Mouse (Mus musculus): ENCODE data around the gene Cwc22. TPM values are rescaled to one million over a fixed set of nuclear protein-coding genes. Genes with fewer than 3 reads are reported as not detected.

Gene Cwc22
- polyA plus RNA-seq, 2 experiments: 11.0 to 15.8 TPM

- TF ChIP-seq CTCF (IDR thresholded peaks at IDR 0.05; ENCODE audit: low read depth) (no peak), EP300 (IDR thresholded peaks at IDR 0.05; ENCODE audit: low read depth) (no peak)
- no peak for ATAC-seq (ENCODE audit: insufficient read depth)
These were observed 43.9 kb upstream of the Cwc22 start for GRCm38 (mm10) chr2:77990121-77990520.

GRCm38 (mm10) chr2:77989390-77989789 is 43.2 kb upstream of the Cwc22 start:
- WGBS (ENCODE audit: insufficient replicate concordance): 39% methylated on average over 1 of the region's 1 CpGs
- H3K36me3 ChIP-seq (replicated peaks; ENCODE audit: control insufficient read depth, insufficient read depth, low read depth): no peaks in the 10 kb centered on the region
- H3K27ac ChIP-seq: no peak overlapping the region
- no peaks in the 10 kb centered on the region for H3K4me1 ChIP-seq (replicated peaks; ENCODE audit: control insufficient read depth in 2 of 2, insufficient read depth in 2 of 2, low read length in 1 of 2)
- TF ChIP-seq CTCF (IDR thresholded peaks at IDR 0.05; ENCODE audit: low read depth) (no peak), EP300 (IDR thresholded peaks at IDR 0.05; ENCODE audit: low read depth) (no peak)
- no peak overlapping the region for H3K4me2 ChIP-seq (ENCODE audit: low read depth)
- H3K4me3 ChIP-seq (ENCODE audit: insufficient read depth in 1 of 2, low read depth in 2 of 2, low read length in 2 of 2): no peak overlapping the region
- no peaks in the 10 kb centered on the region for H3K9me3 ChIP-seq (ENCODE audit: control insufficient read depth, low read length)
- no peak for DNase-seq (ENCODE audit: low read depth in 3 of 3, low spot score in 3 of 3)
- H3K27me3 ChIP-seq (ENCODE audit: control insufficient read depth, insufficient read depth, low read length): no peaks in the 10 kb centered on the region
- no peak overlapping the region for H3K9ac ChIP-seq (replicated peaks)
- ATAC-seq (ENCODE audit: insufficient read depth): no peak

More at GRCm38 (mm10) chr2:77990121-77990520, 43.9 kb upstream of the Cwc22 start:
- DNase-seq (ENCODE audit: low read depth in 3 of 3, low spot score in 3 of 3): no peak
- H3K4me1 ChIP-seq (replicated peaks; ENCODE audit: control insufficient read depth in 2 of 2, insufficient read depth in 2 of 2, low read length in 1 of 2): no peaks in the 10 kb centered on the region
- no peaks in the 10 kb centered on the region for H3K27me3 ChIP-seq (ENCODE audit: control insufficient read depth, insufficient read depth, low read length)
- no peaks in the 10 kb centered on the region for H3K36me3 ChIP-seq (replicated peaks; ENCODE audit: control insufficient read depth, insufficient read depth, low read depth)
- no peak overlapping the region for H3K9ac ChIP-seq (replicated peaks)
- no peak overlapping the region for H3K4me2 ChIP-seq (ENCODE audit: low read depth)
- H3K9me3 ChIP-seq (ENCODE audit: control insufficient read depth, low read length): no peaks in the 10 kb centered on the region
- H3K4me3 ChIP-seq (ENCODE audit: insufficient read depth in 1 of 2, low read depth in 2 of 2, low read length in 2 of 2): no peak overlapping the region
- no peak overlapping the region for H3K27ac ChIP-seq

GRCm38 (mm10) chr2:77985991-77986730 is 40.0 kb upstream of the Cwc22 start:
- H3K9ac ChIP-seq (replicated peaks): no peak overlapping the region
- DNase-seq (ENCODE audit: low read depth in 3 of 3, low spot score in 3 of 3) (no peak), ATAC-seq (ENCODE audit: insufficient read depth) (no peak)
- no peaks in the 10 kb centered on the region for H3K9me3 ChIP-seq (ENCODE audit: control insufficient read depth, low read length)
- no peaks in the 10 kb centered on the region for H3K4me1 ChIP-seq (replicated peaks; ENCODE audit: control insufficient read depth in 2 of 2, insufficient read depth in 2 of 2, low read length in 1 of 2)
- H3K4me2 ChIP-seq (ENCODE audit: low read depth): no peak overlapping the region
- H3K27me3 ChIP-seq (ENCODE audit: control insufficient read depth, insufficient read depth, low read length): no peaks in the 10 kb centered on the region
- H3K27ac ChIP-seq: no peak overlapping the region
- WGBS (ENCODE audit: insufficient replicate concordance): 33% methylated on average over 2 of the region's 2 CpGs
- H3K36me3 ChIP-seq (replicated peaks; ENCODE audit: control insufficient read depth, insufficient read depth, low read depth): no peaks in the 10 kb centered on the region
- TF ChIP-seq CTCF (IDR thresholded peaks at IDR 0.05; ENCODE audit: low read depth) (no peak), EP300 (IDR thresholded peaks at IDR 0.05; ENCODE audit: low read depth) (no peak)
- no peak overlapping the region for H3K4me3 ChIP-seq (ENCODE audit: insufficient read depth in 1 of 2, low read depth in 2 of 2, low read length in 2 of 2)

GRCm38 (mm10) chr2:77984209-77984608 is 38.0 kb upstream of the Cwc22 start:
- ATAC-seq (ENCODE audit: insufficient read depth) (no peak), DNase-seq (ENCODE audit: low read depth in 3 of 3, low spot score in 3 of 3) (no peak)
- Histone ChIP-seq H3K9me3 (ENCODE audit: control insufficient read depth, low read length) (no peaks in the 10 kb centered on the region), H3K27ac (no peak overlapping the region), H3K4me1 (replicated peaks; ENCODE audit: control insufficient read depth in 2 of 2, insufficient read depth in 2 of 2, low read length in 1 of 2) (no peaks in the 10 kb centered on the region), H3K4me2 (ENCODE audit: low read depth) (no peak overlapping the region), H3K4me3 (ENCODE audit: insufficient read depth in 1 of 2, low read depth in 2 of 2, low read length in 2 of 2) (no peak overlapping the region), H3K9ac (replicated peaks) (no peak overlapping the region), H3K27me3 (ENCODE audit: control insufficient read depth, insufficient read depth, low read length) (no peaks in the 10 kb centered on the region), H3K36me3 (replicated peaks; ENCODE audit: control insufficient read depth, insufficient read depth, low read depth) (no peaks in the 10 kb centered on the region)
- 44% methylated on average over 4 of the region's 4 CpGs for WGBS (ENCODE audit: insufficient replicate concordance)
- TF ChIP-seq EP300 (IDR thresholded peaks at IDR 0.05; ENCODE audit: low read depth): no peak
- TF ChIP-seq CTCF (IDR thresholded peaks at IDR 0.05; ENCODE audit: low read depth): no peak

GRCm38 (mm10) chr2:77981826-77982225 is 35.7 kb upstream of the Cwc22 start:
- H3K9ac ChIP-seq (replicated peaks): no peak overlapping the region

More at GRCm38 (mm10) chr2:77981826-77982225, 35.7 kb upstream of the Cwc22 start:
- ATAC-seq (ENCODE audit: insufficient read depth) (no peak), DNase-seq (ENCODE audit: low read depth in 3 of 3, low spot score in 3 of 3) (no peak)
- Histone ChIP-seq H3K36me3 (replicated peaks; ENCODE audit: control insufficient read depth, insufficient read depth, low read depth) (no peaks in the 10 kb centered on the region), H3K4me2 (ENCODE audit: low read depth) (no peak overlapping the region), H3K27me3 (ENCODE audit: control insufficient read depth, insufficient read depth, low read length) (no peaks in the 10 kb centered on the region), H3K4me1 (replicated peaks; ENCODE audit: control insufficient read depth in 2 of 2, insufficient read depth in 2 of 2, low read length in 1 of 2) (no peaks in the 10 kb centered on the region), H3K4me3 (ENCODE audit: insufficient read depth in 1 of 2, low read depth in 2 of 2, low read length in 2 of 2) (no peak overlapping the region), H3K27ac (no peak overlapping the region), H3K9me3 (ENCODE audit: control insufficient read depth, low read length) (no peaks in the 10 kb centered on the region)
- WGBS (ENCODE audit: insufficient replicate concordance): 54% methylated on average over 4 of the region's 4 CpGs
- TF ChIP-seq EP300 (IDR thresholded peaks at IDR 0.05; ENCODE audit: low read depth) (no peak), CTCF (IDR thresholded peaks at IDR 0.05; ENCODE audit: low read depth) (no peak)
